Mouse (Mus musculus): ENCODE results near the gene Atpif1.

DNA sequence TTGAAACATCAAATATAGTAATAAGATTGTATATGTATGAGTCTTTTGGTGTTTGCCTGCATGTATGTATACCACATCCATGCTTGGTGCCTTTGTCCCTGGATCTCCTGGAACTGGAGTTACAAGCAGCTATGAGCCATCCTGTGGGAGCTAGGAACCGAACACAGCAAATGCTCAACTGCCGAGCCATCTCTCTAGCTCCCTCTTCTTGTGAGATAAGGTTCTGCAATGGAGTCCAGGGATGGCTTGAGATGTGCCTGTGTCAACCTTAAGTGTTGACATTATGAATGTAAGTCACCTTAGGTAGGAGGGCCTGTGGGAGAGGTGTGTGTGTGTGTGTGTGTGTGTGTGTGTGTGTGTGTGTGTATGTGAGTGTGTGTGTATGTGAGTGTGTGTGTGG lies 6.8 kb downstream of the Atpif1 start:
- TF ChIP-seq CTCF (IDR thresholded peaks at IDR 0.05; ENCODE audit: control insufficient read depth, insufficient read depth, insufficient read length) = no peak
- TF ChIP-seq USF1 (IDR thresholded peaks at IDR 0.05; ENCODE audit: low read depth) = no peak
- no peak for TF ChIP-seq MYOD1 (IDR thresholded peaks at IDR 0.05; ENCODE audit: control insufficient read depth, insufficient read length, low read depth)
- TF ChIP-seq MAX (IDR thresholded peaks at IDR 0.05) = no peak

All from C2C12 (cell line).